ENCODE assay signal across 13 mouse cellular contexts in genomic region chr2:166111831-166112250, GRCm38 (mm10). TPM values are rescaled to one million over a fixed set of nuclear protein-coding genes. Genes with fewer than 3 reads are reported as not detected.
A peak's percentile ranks its signal among the peaks of the same experiment; 100 is the strongest.
DNase-seq lines count a peak whose midpoint lies in the region; ATAC-seq and TF ChIP-seq lines count a peak whose summit lies in the region.
"Had no signal": no experiment of that assay in that cellular context is flagged by ENCODE, and none has a peak within 500 bp of the region (broad histone marks: within the 10 kb centered on the region; RNA-seq: fewer than 3 reads in every experiment).

No protein-coding gene starts in this region.

- 45% methylated on average over 10 of the region's 10 CpGs for WGBS in hindbrain, embryonic 11.5 days
- WGBS in hindbrain, postnatal 0 days = 60% methylated on average over 10 of the region's 10 CpGs
- 39% methylated on average over 10 of the region's 10 CpGs for WGBS in kidney, embryonic 14.5 days
- 74% methylated on average over 10 of the region's 10 CpGs for WGBS in cerebellum, adult 2 months

- 0 out of 2 replicates have a peak, but pooled peaks cover 2% of the 10 kb centered on the region for H3K4me1 ChIP-seq in hindbrain, embryonic 11.5 days (replicated peaks; ENCODE audit: control insufficient read depth, insufficient read depth, low read length)
- no peaks in the 10 kb centered on the region for H3K4me1 ChIP-seq in hindbrain, postnatal 0 days (ENCODE audit: insufficient read depth, low read length)
- peaks cover 23% of the 10 kb centered on the region for H3K4me1 ChIP-seq in kidney, embryonic 14.5 days (ENCODE audit: control insufficient read depth, insufficient read depth, low read length)
- H3K4me1 ChIP-seq in cerebellum, adult 2 months (ENCODE audit: control insufficient read depth, insufficient read depth, low read length) = peaks cover 2% of the 10 kb centered on the region; the same call in 1 of the 2 replicates
- H3K4me1 ChIP-seq: liver, embryonic 15.5 days had no signal

- H3K36me3 ChIP-seq in hindbrain, embryonic 11.5 days (ENCODE audit: control insufficient read depth, insufficient read depth, low read length) = peaks cover 12% of the 10 kb centered on the region; the same call in 1 of the 2 replicates
- peaks cover 3% of the 10 kb centered on the region; the same call in 1 of the 2 replicates for H3K36me3 ChIP-seq in hindbrain, postnatal 0 days (ENCODE audit: insufficient read depth, low read length)
- H3K36me3 ChIP-seq in kidney, embryonic 14.5 days (ENCODE audit: control insufficient read depth, insufficient read depth, low read length) = peaks cover 8% of the 10 kb centered on the region; the same call in 1 of the 2 replicates
- H3K36me3 ChIP-seq: liver, embryonic 15.5 days had no signal

- no peak overlapping the region for H3K4me3 ChIP-seq in hindbrain, embryonic 11.5 days (ENCODE audit: low read depth, low read length)
- no peak overlapping the region for H3K4me3 ChIP-seq in hindbrain, postnatal 0 days (ENCODE audit: low read length)
- H3K4me3 ChIP-seq in kidney, embryonic 14.5 days (ENCODE audit: low read length) = no peak overlapping the region
- no peak overlapping the region for H3K4me3 ChIP-seq in cerebellum, adult 2 months (replicated peaks; ENCODE audit: insufficient read depth, low read depth, low read length)
- H3K4me3 ChIP-seq: embryonic facial prominence, embryonic 15.5 days; limb, embryonic 10.5 days; liver, embryonic 15.5 days had no signal

- no peak for TF ChIP-seq CTCF in hindbrain, postnatal 0 days (IDR thresholded peaks at IDR 0.05; ENCODE audit: low read depth)
- no peak for TF ChIP-seq CTCF in cerebellum, adult 2 months (IDR thresholded peaks at IDR 0.05; ENCODE audit: borderline replicate concordance, insufficient read depth, low read depth, low read length)

- no peak for TF ChIP-seq POLR2A in cerebellum, adult 2 months (IDR thresholded peaks at IDR 0.05; ENCODE audit: borderline replicate concordance, insufficient read depth, low read length)

- no peaks in the 10 kb centered on the region for H3K27me3 ChIP-seq in hindbrain, embryonic 11.5 days (ENCODE audit: control insufficient read depth, insufficient read depth, low read length)
- no peaks in the 10 kb centered on the region for H3K27me3 ChIP-seq in hindbrain, postnatal 0 days (ENCODE audit: insufficient read depth, low read length)
- H3K27me3 ChIP-seq in kidney, embryonic 14.5 days (ENCODE audit: control insufficient read depth, insufficient read depth, low read length) = no peaks in the 10 kb centered on the region
- no peaks in the 10 kb centered on the region for H3K27me3 ChIP-seq in cerebellum, adult 2 months (ENCODE audit: control insufficient read depth, insufficient read depth, low read length)
- H3K27me3 ChIP-seq: embryonic facial prominence, embryonic 15.5 days; liver, embryonic 15.5 days had no signal

- peak; percentile 25 for DNase-seq in hindbrain, embryonic 11.5 days (ENCODE audit: low spot score)
- DNase-seq in hindbrain, postnatal 0 days (ENCODE audit: low spot score) = no peak
- DNase-seq in retina, postnatal 1 day = peak; percentile 66
- DNase-seq in retina, embryonic 14.5 days (ENCODE audit: low spot score) = no peak
- no peak for DNase-seq in cerebellum, adult 2 months
- no peak for DNase-seq in urinary bladder, postnatal 10 days (ENCODE audit: low spot score)
- DNase-seq: cerebellum, adult 9-11 months had no signal

- ATAC-seq in hindbrain, embryonic 11.5 days (ENCODE audit: low FRiP score) = no peak
- ATAC-seq in hindbrain, postnatal 0 days = no peak
- peak; percentile 17; the same call in 1 of the 2 replicates for ATAC-seq in kidney, embryonic 14.5 days (ENCODE audit: low FRiP score, low TSS enrichment)
- ATAC-seq in cerebellum, adult (ENCODE audit: insufficient number of reproducible peaks, low FRiP score, low TSS enrichment) = no peak

- H3K4me2 ChIP-seq in hindbrain, embryonic 11.5 days (replicated peaks; ENCODE audit: low read depth, low read length) = no peak overlapping the region
- H3K4me2 ChIP-seq in hindbrain, postnatal 0 days (ENCODE audit: low read depth, low read length) = no peak overlapping the region
- no peak overlapping the region for H3K4me2 ChIP-seq in kidney, embryonic 14.5 days (replicated peaks; ENCODE audit: low read depth, low read length)
- H3K4me2 ChIP-seq: embryonic facial prominence, embryonic 15.5 days; liver, embryonic 15.5 days had no signal

- H3K27ac ChIP-seq in hindbrain, embryonic 11.5 days (ENCODE audit: low read depth, low read length) = no peak overlapping the region
- H3K27ac ChIP-seq in hindbrain, postnatal 0 days = no peak overlapping the region
- no peak overlapping the region for H3K27ac ChIP-seq in kidney, embryonic 14.5 days (ENCODE audit: low read depth, low read length)
- no peak overlapping the region for H3K27ac ChIP-seq in cerebellum, adult 2 months (ENCODE audit: insufficient read depth, low read length)
- H3K27ac ChIP-seq: embryonic facial prominence, embryonic 15.5 days; limb, embryonic 10.5 days; liver, embryonic 15.5 days; stomach, postnatal 0 days had no signal

- no peak overlapping the region for H3K9ac ChIP-seq in hindbrain, embryonic 11.5 days (ENCODE audit: low read depth, low read length)
- no peak overlapping the region for H3K9ac ChIP-seq in hindbrain, postnatal 0 days (replicated peaks; ENCODE audit: low read length)
- H3K9ac ChIP-seq in kidney, embryonic 14.5 days (ENCODE audit: low read depth, low read length) = no peak overlapping the region
- H3K9ac ChIP-seq: embryonic facial prominence, embryonic 15.5 days; liver, embryonic 15.5 days had no signal

- no peaks in the 10 kb centered on the region for H3K9me3 ChIP-seq in hindbrain, embryonic 11.5 days (ENCODE audit: control insufficient read depth, low read length)
- H3K9me3 ChIP-seq in hindbrain, postnatal 0 days (ENCODE audit: low read length) = no peaks in the 10 kb centered on the region
- H3K9me3 ChIP-seq in kidney, embryonic 14.5 days (ENCODE audit: control insufficient read depth, low read length) = no peaks in the 10 kb centered on the region
- H3K9me3 ChIP-seq: embryonic facial prominence, embryonic 15.5 days; limb, embryonic 10.5 days; liver, embryonic 15.5 days had no signal

RNA-seq across cellular contexts. Expression of gene Sulf2, which starts 43.6 kb away (rescaled TPM):
- 104 and 115 TPM in 2 replicates for polyA plus RNA-seq in hindbrain, embryonic 11.5 days (2014; fragmentation: Nextera tagmentation; extraction: Ambion mirVana)
- 111 and 114 TPM in 2 replicates for total RNA-seq in hindbrain, postnatal 0 days (2014; rRNA removed)
- 71.4 and 81.6 TPM in 2 replicates for polyA plus RNA-seq in hindbrain, postnatal 0 days (2015; fragmentation: Nextera tagmentation; extraction: Ambion mirVana)
- polyA plus RNA-seq in kidney, embryonic 14.5 days (2014; fragmentation: Nextera tagmentation; extraction: Ambion mirVana) = 69.3 and 80.4 TPM in 2 replicates
- 39.2 and 40.0 TPM in 2 replicates for polyA plus RNA-seq in cerebellum, adult 2 months (2012; rRNA removed)

Comparison
In these comparisons a context has a peak if more than half of its experiments do, and no peak if none do; other contexts are left out.
1. DNase-seq: peak in hindbrain, embryonic 11.5 days (single experiment) and retina, postnatal 1 day (single experiment); none in hindbrain, postnatal 0 days (single experiment), retina, embryonic 14.5 days (single experiment), cerebellum, adult 2 months (0 of 2) and urinary bladder, postnatal 10 days (single experiment).